Mouse (Mus musculus) small intestine, adult 10 weeks (tissue): ENCODE data around the gene Rassf7. TPM values are rescaled to one million over a fixed set of nuclear protein-coding genes. Genes with fewer than 3 reads are reported as not detected.

Experiments
- polyA plus RNA-seq: library from polyadenylated mRNA; stranded (reverse); fragments of 350-450 nt; fragmentation: Illumina TruSeq; extraction: RNeasy Lipid Tissue Mini Kit (QIAGEN cat#74804); gene quantifications from one replicate; pipeline ENCODE4 v1.2.3, GENCODE M21; 2014; ENCODE audit warnings: low replicate concordance

The Rassf7 gene
- 8.4 TPM for polyA plus RNA-seq

GRCm38 (mm10) chr7:141215101-141215879 lies at the start of gene Rassf7:
Gene Rassf7, plus strand, starts transcription at chr7:141215860.

GRCm38 (mm10) chr7:141172116-141173006 lies 43.3 kb upstream of the Rassf7 start, which contains the start of gene Rnh1:
Gene Rnh1, minus strand, starts transcription at chr7:141172857.

GRCm38 (mm10) chr7:141193948-141194347 lies 21.7 kb upstream of the Rassf7 start, which contains the start of the genes Hras and Lrrc56:
Gene Hras, minus strand, starts transcription at chr7:141194005.
Gene Lrrc56, plus strand, starts transcription at chr7:141194157.

GRCm38 (mm10) chr7:141213605-141214235 lies 1.9 kb upstream of the Rassf7 start, which contains the start of gene Lmntd2:
Gene Lmntd2, minus strand, starts transcription at chr7:141214080.

GRCm38 (mm10) chr7:141228279-141229067 lies 12.8 kb downstream of the Rassf7 start, which contains the start of gene Phrf1:
Gene Phrf1, plus strand, starts transcription at chr7:141228784.

GRCm38 (mm10) chr7:141265739-141266561 lies 50.3 kb downstream of the Rassf7 start, which contains the start of gene Irf7:
Gene Irf7, minus strand, starts transcription at chr7:141266481.

Other genes starting within 250 kb of the Rassf7 start
- 3.0 TPM for gene Ifitm1, start 248.6 kb upstream of the Rassf7 start, polyA plus RNA-seq
- gene Ifitm3, start 205.1 kb upstream of the Rassf7 start, polyA plus RNA-seq = 4.3 TPM
- gene Ifitm6, start 197.9 kb upstream of the Rassf7 start, polyA plus RNA-seq = 5.2 TPM
- gene Gm17387, start 186.7 kb upstream of the Rassf7 start, polyA plus RNA-seq = not detected
- 0.45 TPM for gene B4galnt4, start 154.8 kb upstream of the Rassf7 start, polyA plus RNA-seq
- 0.74 TPM for gene Pkp3, start 137.6 kb upstream of the Rassf7 start, polyA plus RNA-seq
- gene Sigirr, start 115.3 kb upstream of the Rassf7 start, polyA plus RNA-seq = 1.6 TPM
- 145 TPM for gene Ano9, start 98.1 kb upstream of the Rassf7 start, polyA plus RNA-seq
- 11.3 TPM for gene Ptdss2, start 93.5 kb upstream of the Rassf7 start, polyA plus RNA-seq
- 1.9 TPM for gene Rnh1, start 43.0 kb upstream of the Rassf7 start, polyA plus RNA-seq
- 2.0 TPM for gene Hras, start 21.9 kb upstream of the Rassf7 start, polyA plus RNA-seq
- 0.56 TPM for gene Lrrc56, start 21.7 kb upstream of the Rassf7 start, polyA plus RNA-seq
- gene Lmntd2, start 1.8 kb upstream of the Rassf7 start, polyA plus RNA-seq = 0.59 TPM
- 8.6 TPM for gene Phrf1, start 12.9 kb downstream of the Rassf7 start, polyA plus RNA-seq
- 97.9 TPM for gene Irf7, start 50.6 kb downstream of the Rassf7 start, polyA plus RNA-seq
- gene Cdhr5, start 60.9 kb downstream of the Rassf7 start, polyA plus RNA-seq = 150 TPM
- 1.2 TPM for gene Sct, start 63.3 kb downstream of the Rassf7 start, polyA plus RNA-seq
- gene Drd4, start 76.1 kb downstream of the Rassf7 start, polyA plus RNA-seq = not detected
- gene Deaf1, start 111.8 kb downstream of the Rassf7 start, polyA plus RNA-seq = 0.85 TPM
- 16.0 TPM for gene Tmem80, start 111.9 kb downstream of the Rassf7 start, polyA plus RNA-seq
- 11.5 TPM for gene Eps8l2, start 123.0 kb downstream of the Rassf7 start, polyA plus RNA-seq
- gene Taldo1, start 176.3 kb downstream of the Rassf7 start, polyA plus RNA-seq = 17.9 TPM
- 3.3 TPM for gene Gatd1, start 198.3 kb downstream of the Rassf7 start, polyA plus RNA-seq
- gene Cend1, start 213.6 kb downstream of the Rassf7 start, polyA plus RNA-seq = not detected
- 3.3 TPM for gene Slc25a22, start 222.0 kb downstream of the Rassf7 start, polyA plus RNA-seq
- gene Pidd1, start 228.2 kb downstream of the Rassf7 start, polyA plus RNA-seq = 0.19 TPM
- 8.8 TPM for gene Rplp2, start 231.5 kb downstream of the Rassf7 start, polyA plus RNA-seq
- gene Pnpla2, start 239.3 kb downstream of the Rassf7 start, polyA plus RNA-seq = 2.3 TPM
- not detected for gene Cracr2b, start 245.2 kb downstream of the Rassf7 start, polyA plus RNA-seq